Mouse (Mus musculus): Measurements from ENCODE around the gene Ablim1.
A peak's percentile ranks its signal among the peaks of the same experiment; 100 is the strongest.

The Ablim1 gene

GRCm38 (mm10) chr19:57049592-57050090 lies 265.1 kb downstream of the Ablim1 start:
- DNase-seq: no peak

- no peak for DNase-seq
Measured at GRCm38 (mm10) chr19:57047671-57048320, 266.9 kb downstream of the Ablim1 start.

- no peak for DNase-seq
Measured at GRCm38 (mm10) chr19:57039258-57039657, 275.5 kb downstream of the Ablim1 start.

GRCm38 (mm10) chr19:57036860-57037259 lies 277.9 kb downstream of the Ablim1 start:
- no peak for DNase-seq

- DNase-seq: peak; percentile 67
Measured at GRCm38 (mm10) chr19:57031582-57031981, 283.1 kb downstream of the Ablim1 start.

- DNase-seq: no peak
Measured at GRCm38 (mm10) chr19:57029461-57029860, 285.3 kb downstream of the Ablim1 start.

- DNase-seq: no peak
Measured at GRCm38 (mm10) chr19:57028327-57029179, 286.2 kb downstream of the Ablim1 start.

GRCm38 (mm10) chr19:57026501-57026900 lies 288.2 kb downstream of the Ablim1 start:
- DNase-seq: no peak

GRCm38 (mm10) chr19:57017785-57018179 lies 296.9 kb downstream of the Ablim1 start:
- no peak for DNase-seq

- DNase-seq: no peak
Measured at GRCm38 (mm10) chr19:57016995-57017784, 297.5 kb downstream of the Ablim1 start.

- no peak for DNase-seq
Measured at GRCm38 (mm10) chr19:57014808-57015207, 299.9 kb downstream of the Ablim1 start.

GRCm38 (mm10) chr19:57013271-57013677 lies 301.4 kb downstream of the Ablim1 start:
- no peak for DNase-seq

GRCm38 (mm10) chr19:57012068-57012467 lies 302.7 kb downstream of the Ablim1 start:
- DNase-seq: no peak

- DNase-seq: no peak
Measured at GRCm38 (mm10) chr19:57010064-57010463, 304.7 kb downstream of the Ablim1 start.

- DNase-seq: no peak
Measured at GRCm38 (mm10) chr19:57009653-57010052, 305.1 kb downstream of the Ablim1 start.

- DNase-seq: peak; percentile 85
Measured at GRCm38 (mm10) chr19:57007781-57008710, 306.7 kb downstream of the Ablim1 start, which contains the start of gene Afap1l2. TSS of gene Afap1l2 (minus strand) at chr19:57008228.

GRCm38 (mm10) chr19:57007291-57007690 lies 307.4 kb downstream of the Ablim1 start:
- peak; percentile 91 for DNase-seq

GRCm38 (mm10) chr19:57006841-57007240 lies 307.9 kb downstream of the Ablim1 start:
- peak; percentile 53 for DNase-seq

- peak; percentile 93 for DNase-seq
Measured at GRCm38 (mm10) chr19:57005062-57005461, 309.7 kb downstream of the Ablim1 start.

- peak; percentile 79 for DNase-seq
Measured at GRCm38 (mm10) chr19:57003460-57003810, 311.3 kb downstream of the Ablim1 start.

- peak; percentile 25 for DNase-seq
Measured at GRCm38 (mm10) chr19:57002741-57003459, 311.8 kb downstream of the Ablim1 start.

Data from cerebellum, adult 11-12 months (tissue).